Mouse (Mus musculus) intestine, embryonic 15.5 days (tissue): ENCODE data around the gene Lhfp. TPM values are rescaled to one million over a fixed set of nuclear protein-coding genes. Genes with fewer than 3 reads are reported as not detected.
A peak's percentile ranks its signal among the peaks of the same experiment; 100 is the strongest.
"Not testable (repeated sequence)": the region's sequence is repeated elsewhere in the genome, so short reads cannot be mapped to it uniquely, and the experiment has no call there.

ENCODE experiments used
- ATAC-seq: fragments of 200-750 bp; cut with Nextera tagmentation; 2 replicates; pipeline ENCODE4 v1.8.0; 2017; ENCODE audit warnings: moderate TSS enrichment, moderate library complexity
- H3K27ac ChIP-seq: fragments of 300-500 bp; sonication (generic); 2 replicates; pipeline ENCODE4 v1.5.1; 2015; ENCODE audit warnings: mild to moderate bottlenecking, inconsistent platforms
- H3K27me3 ChIP-seq: fragments of 300-500 bp; sonication (generic); replicated peaks from 2 replicates; pipeline ENCODE4 v1.6.1; 2015; ENCODE audit warnings: inconsistent platforms
- H3K36me3 ChIP-seq: fragments of 300-500 bp; sonication (generic); 2 replicates; pipeline ENCODE4 v1.6.1; 2015; ENCODE audit warnings: inconsistent platforms
- H3K4me1 ChIP-seq: fragments of 300-500 bp; sonication (generic); replicated peaks from 2 replicates; pipeline ENCODE4 v1.6.1; 2015; ENCODE audit warnings: inconsistent platforms
- H3K4me2 ChIP-seq: fragments of 300-500 bp; sonication (generic); replicated peaks from 2 replicates; pipeline ENCODE4 v1.6.1; 2015; ENCODE audit warnings: mild to moderate bottlenecking, inconsistent platforms
- H3K4me3 ChIP-seq: fragments of 300-500 bp; sonication (generic); replicated peaks from 2 replicates; pipeline ENCODE4 v1.5.1; 2015; ENCODE audit warnings: inconsistent platforms
- H3K9ac ChIP-seq: fragments of 300-500 bp; sonication (generic); 2 replicates; pipeline ENCODE4 v1.6.1; 2015; ENCODE audit warnings: inconsistent platforms
- H3K9me3 ChIP-seq: fragments of 300-500 bp; sonication (generic); 2 replicates; pipeline ENCODE4 v1.6.1; 2016; ENCODE audit warnings: inconsistent platforms
- WGBS: fragments of 180-500 bp; shearing (Covaris S2); methylation state at CpG from one replicate; pipeline ENCODE4 v1.1.7; 2015; 5-methylcytosine and 5-hydroxymethylcytosine counted together
- polyA plus RNA-seq: library from polyadenylated mRNA; unstranded; fragments of >200 nt; fragmentation: Nextera tagmentation; extraction: Ambion mirVana; gene quantifications from 2 replicates; pipeline ENCODE4 v1.2.1, GENCODE M21; 2015

The Lhfp gene
- polyA plus RNA-seq, 1 experiment from 2014 or later, result 41.0 TPM

- Histone ChIP-seq H3K9ac (no peak overlapping the region), H3K9me3 (no peaks in the 10 kb centered on the region), H3K36me3 (no peaks in the 10 kb centered on the region), H3K4me1 (0 out of 2 replicates have a peak, but pooled peaks cover 3% of the 10 kb centered on the region), H3K4me3 (no peak overlapping the region), H3K4me2 (no peak overlapping the region), H3K27me3 (no peaks in the 10 kb centered on the region), H3K27ac (no peak overlapping the region)
- 37% methylated on average over 3 of the region's 3 CpGs for WGBS
- no peak for ATAC-seq
Measured at GRCm38 (mm10) chr3:53231112-53231511, 189.8 kb downstream of the Lhfp start.

- not testable (repeated sequence) for H3K4me3 ChIP-seq, H3K27ac ChIP-seq, H3K27me3 ChIP-seq, ATAC-seq, H3K9ac ChIP-seq, H3K4me1 ChIP-seq, H3K36me3 ChIP-seq, H3K9me3 ChIP-seq, H3K4me2 ChIP-seq
- 84% methylated on average over 9 of the region's 9 CpGs for WGBS
Measured at GRCm38 (mm10) chr3:53232411-53232810, 191.1 kb downstream of the Lhfp start.

- H3K9me3 ChIP-seq, result no peaks in the 10 kb centered on the region
- H3K36me3 ChIP-seq, result no peaks in the 10 kb centered on the region
- 0 out of 2 replicates have a peak, but pooled peaks cover 3% of the 10 kb centered on the region for H3K4me1 ChIP-seq
- no peaks in the 10 kb centered on the region for H3K27me3 ChIP-seq
- H3K9ac ChIP-seq, result no peak overlapping the region
- no peak overlapping the region for H3K4me3 ChIP-seq
- H3K27ac ChIP-seq, result no peak overlapping the region
- H3K4me2 ChIP-seq, result no peak overlapping the region
- no peak for ATAC-seq
Measured at GRCm38 (mm10) chr3:53234689-53235088, 193.4 kb downstream of the Lhfp start.

- Histone ChIP-seq H3K36me3 (no peaks in the 10 kb centered on the region), H3K27me3 (no peaks in the 10 kb centered on the region), H3K4me2 (no peak overlapping the region), H3K27ac (no peak overlapping the region), H3K4me3 (no peak overlapping the region), H3K9ac (no peak overlapping the region), H3K9me3 (no peaks in the 10 kb centered on the region), H3K4me1 (no peaks in the 10 kb centered on the region)
- no peak for ATAC-seq
- WGBS, result 91% methylated on average over 4 of the region's 4 CpGs
Measured at GRCm38 (mm10) chr3:53236471-53236870, 195.1 kb downstream of the Lhfp start.

GRCm38 (mm10) chr3:53240150-53240549 is 198.8 kb downstream of the Lhfp start:
- no peak overlapping the region for H3K4me3 ChIP-seq
- WGBS, result 85% methylated on average over 3 of the region's 3 CpGs
- no peaks in the 10 kb centered on the region for H3K36me3 ChIP-seq
- ATAC-seq, result no peak
- H3K27ac ChIP-seq, result no peak overlapping the region
- no peak overlapping the region for H3K4me2 ChIP-seq
- no peaks in the 10 kb centered on the region for H3K27me3 ChIP-seq
- H3K9me3 ChIP-seq, result no peaks in the 10 kb centered on the region
- no peaks in the 10 kb centered on the region for H3K4me1 ChIP-seq
- H3K9ac ChIP-seq, result no peak overlapping the region

- H3K4me1 ChIP-seq, result no peaks in the 10 kb centered on the region
- no peaks in the 10 kb centered on the region for H3K36me3 ChIP-seq
- no peaks in the 10 kb centered on the region for H3K27me3 ChIP-seq
- H3K4me3 ChIP-seq, result no peak overlapping the region
- no peak overlapping the region for H3K4me2 ChIP-seq
- ATAC-seq, result no peak
- H3K27ac ChIP-seq, result no peak overlapping the region
- 67% methylated on average over 9 of the region's 9 CpGs for WGBS
- no peak overlapping the region for H3K9ac ChIP-seq
- H3K9me3 ChIP-seq, result no peaks in the 10 kb centered on the region
Measured at GRCm38 (mm10) chr3:53245571-53246208, 204.4 kb downstream of the Lhfp start.

- no peak overlapping the region for H3K9ac ChIP-seq
- H3K27me3 ChIP-seq, result peaks cover 1% of the 10 kb centered on the region
- no peak overlapping the region for H3K4me2 ChIP-seq
- H3K4me1 ChIP-seq, result no peaks in the 10 kb centered on the region
- 75% methylated on average over 3 of the region's 3 CpGs for WGBS
- no peaks in the 10 kb centered on the region for H3K9me3 ChIP-seq
- no peak overlapping the region for H3K4me3 ChIP-seq
- ATAC-seq, result no peak
- H3K27ac ChIP-seq, result no peak overlapping the region
- H3K36me3 ChIP-seq, result no peaks in the 10 kb centered on the region
Measured at GRCm38 (mm10) chr3:53247102-53247501, 205.8 kb downstream of the Lhfp start.

GRCm38 (mm10) chr3:53248158-53248874 is 207.0 kb downstream of the Lhfp start:
- no peak for ATAC-seq
- H3K27ac ChIP-seq, result no peak overlapping the region
- no peak overlapping the region for H3K4me3 ChIP-seq
- H3K36me3 ChIP-seq, result no peaks in the 10 kb centered on the region
- H3K9me3 ChIP-seq, result no peaks in the 10 kb centered on the region
- H3K9ac ChIP-seq, result no peak overlapping the region
- 55% methylated on average over 10 of the region's 10 CpGs for WGBS
- H3K27me3 ChIP-seq, result peaks cover 3% of the 10 kb centered on the region
- no peak overlapping the region for H3K4me2 ChIP-seq
- H3K4me1 ChIP-seq, result peaks cover 8% of the 10 kb centered on the region

- no peak overlapping the region for H3K4me2 ChIP-seq
- ATAC-seq, result no peak
- no peak overlapping the region for H3K9ac ChIP-seq
- peaks cover 11% of the 10 kb centered on the region for H3K4me1 ChIP-seq
- 82% methylated on average over 5 of the region's 5 CpGs for WGBS
- no peaks in the 10 kb centered on the region for H3K36me3 ChIP-seq
- peaks cover 3% of the 10 kb centered on the region for H3K27me3 ChIP-seq
- no peaks in the 10 kb centered on the region for H3K9me3 ChIP-seq
- no peak overlapping the region for H3K4me3 ChIP-seq
- no peak overlapping the region for H3K27ac ChIP-seq
Measured at GRCm38 (mm10) chr3:53252556-53252955, 211.2 kb downstream of the Lhfp start.

GRCm38 (mm10) chr3:53253223-53253832 is 212.0 kb downstream of the Lhfp start:
- peaks cover 3% of the 10 kb centered on the region for H3K27me3 ChIP-seq
- peak overlapping the region; percentile 35; the same call in 1 of the 2 replicates for H3K4me2 ChIP-seq
- peaks cover 11% of the 10 kb centered on the region for H3K4me1 ChIP-seq
- H3K36me3 ChIP-seq, result no peaks in the 10 kb centered on the region
- 12% methylated on average over 5 of the region's 5 CpGs for WGBS
- no peak overlapping the region for H3K9ac ChIP-seq
- ATAC-seq, result peak; percentile 72
- peak overlapping the region; percentile 7; the same call in 1 of the 2 replicates for H3K27ac ChIP-seq
- no peak overlapping the region for H3K4me3 ChIP-seq
- no peaks in the 10 kb centered on the region for H3K9me3 ChIP-seq

- Histone ChIP-seq H3K36me3 (no peaks in the 10 kb centered on the region), H3K4me2 (no peak overlapping the region), H3K4me1 (0 out of 2 replicates have a peak, but pooled peaks cover 3% of the 10 kb centered on the region), H3K27ac (no peak overlapping the region), H3K9ac (no peak overlapping the region), H3K27me3 (no peaks in the 10 kb centered on the region), H3K9me3 (no peaks in the 10 kb centered on the region), H3K4me3 (no peak overlapping the region)
- no peak for ATAC-seq
- 35% methylated on average over 7 of the region's 7 CpGs for WGBS
Measured at GRCm38 (mm10) chr3:53258657-53259158, 217.4 kb downstream of the Lhfp start.

GRCm38 (mm10) chr3:53266116-53266515 is 224.8 kb downstream of the Lhfp start:
- Histone ChIP-seq H3K4me2 (no peak overlapping the region), H3K9me3 (no peaks in the 10 kb centered on the region), H3K27me3 (no peaks in the 10 kb centered on the region), H3K27ac (no peak overlapping the region), H3K4me1 (no peaks in the 10 kb centered on the region), H3K9ac (no peak overlapping the region), H3K36me3 (no peaks in the 10 kb centered on the region), H3K4me3 (no peak overlapping the region)
- ATAC-seq, result no peak
- 88% methylated on average over 6 of the region's 6 CpGs for WGBS
